Mouse (Mus musculus): ENCODE data around the gene Gm45233. TPM values are rescaled to one million over a fixed set of nuclear protein-coding genes. Genes with fewer than 3 reads are reported as not detected.

Gm45233 gene
- polyA plus RNA-seq, 1 experiment: 1.8 TPM

DNA sequence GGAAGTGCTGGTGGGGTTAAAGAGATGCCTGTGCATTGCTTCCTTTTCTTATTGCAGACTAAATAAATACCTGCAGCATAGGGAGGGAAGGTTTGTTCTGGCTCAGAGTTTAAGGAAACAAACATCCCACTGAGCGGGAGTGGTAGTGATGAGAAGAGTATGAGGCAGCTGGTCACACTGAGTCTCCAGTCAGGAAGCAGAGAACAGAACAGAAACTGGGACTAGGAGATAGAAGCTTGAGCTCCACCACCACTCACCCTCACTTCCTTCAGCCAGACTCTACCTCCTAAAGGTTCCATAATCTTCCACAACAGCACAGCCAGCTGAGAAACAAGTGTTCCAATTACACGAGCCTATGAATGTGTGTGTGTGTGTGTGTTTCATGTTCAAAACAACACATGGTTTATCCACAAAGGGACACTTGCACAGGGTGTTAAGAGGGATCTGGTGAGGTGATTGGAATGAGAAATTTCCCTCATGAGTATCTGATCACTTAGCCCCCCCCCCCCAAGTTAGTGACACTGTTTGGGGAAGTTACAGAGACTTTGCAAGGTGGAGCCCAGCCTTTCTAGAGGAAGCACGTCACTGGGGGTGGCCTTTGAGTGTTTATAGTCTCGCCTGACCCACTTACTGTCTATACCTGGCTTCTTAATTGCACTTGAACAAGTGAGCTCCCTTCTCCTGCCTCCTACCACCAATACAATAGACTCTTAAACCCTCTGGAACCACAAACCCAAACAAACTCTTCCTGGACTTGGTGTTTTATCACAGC lies 68.0 kb downstream of the Gm45233 start:
- DNase-seq: no peak
- WGBS: 62% methylated on average over 4 of the region's 4 CpGs
- TF ChIP-seq CTCF (IDR thresholded peaks at IDR 0.05; ENCODE audit: borderline replicate concordance, control insufficient read depth, extremely low read depth, insufficient read depth, low read length, poor library complexity) (no peak), POLR2A (IDR thresholded peaks at IDR 0.05; ENCODE audit: control insufficient read depth, extremely low read depth, insufficient read depth, low read length, poor library complexity) (no peak)

DNA sequence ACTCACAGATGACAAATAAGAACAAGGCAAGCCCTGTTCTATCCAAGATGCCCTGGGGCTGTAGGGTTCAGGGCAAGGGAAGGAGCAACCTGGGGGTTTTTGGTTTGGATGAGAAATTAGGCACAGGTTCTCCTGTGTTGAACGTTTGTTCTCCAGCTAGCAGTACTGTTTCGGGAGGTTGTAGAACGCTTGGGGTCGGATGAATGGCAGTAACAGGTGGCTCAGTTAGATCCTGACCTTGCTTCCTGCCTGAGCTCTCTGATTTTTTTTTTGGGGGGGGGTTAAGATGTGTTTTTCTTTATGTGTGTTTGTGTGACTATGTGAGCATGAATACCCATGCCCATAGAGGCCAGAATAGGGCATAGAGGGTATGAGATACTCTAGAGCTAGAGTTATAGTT lies 68.6 kb downstream of the Gm45233 start:
- no peak for DNase-seq
- Histone ChIP-seq H3K27me3 (ENCODE audit: control insufficient read depth, insufficient read depth, low read length) (no peaks in the 10 kb centered on the region), H3K4me1 (replicated peaks; ENCODE audit: control insufficient read depth, insufficient read depth, low read length) (no peaks in the 10 kb centered on the region), H3K27ac (ENCODE audit: control insufficient read depth, insufficient read depth, low read length) (no peak overlapping the region), H3K36me3 (ENCODE audit: control insufficient read depth, insufficient read depth, low read length) (no peaks in the 10 kb centered on the region), H3K4me3 (ENCODE audit: control insufficient read depth, insufficient read depth, low read length) (no peak overlapping the region)
- TF ChIP-seq POLR2A (IDR thresholded peaks at IDR 0.05; ENCODE audit: control insufficient read depth, extremely low read depth, insufficient read depth, low read length, poor library complexity) (no peak), CTCF (IDR thresholded peaks at IDR 0.05; ENCODE audit: borderline replicate concordance, control insufficient read depth, extremely low read depth, insufficient read depth, low read length, poor library complexity) (no peak)
- WGBS: 86% methylated on average over 4 of the region's 4 CpGs

More for the DNA sequence above, 68.0 kb downstream of the Gm45233 start:
- H3K36me3 ChIP-seq (ENCODE audit: control insufficient read depth, insufficient read depth, low read length): no peaks in the 10 kb centered on the region
- H3K4me3 ChIP-seq (ENCODE audit: control insufficient read depth, insufficient read depth, low read length): no peak overlapping the region
- no peaks in the 10 kb centered on the region for H3K27me3 ChIP-seq (ENCODE audit: control insufficient read depth, insufficient read depth, low read length)
- H3K27ac ChIP-seq (ENCODE audit: control insufficient read depth, insufficient read depth, low read length): no peak overlapping the region
- H3K4me1 ChIP-seq (replicated peaks; ENCODE audit: control insufficient read depth, insufficient read depth, low read length): no peaks in the 10 kb centered on the region

Other genes starting within 250 kb of the Gm45233 start
- 5.6 and 6.7 TPM in 2 replicates for gene Zfp715, start 130.8 kb upstream of the Gm45233 start, polyA plus RNA-seq (2012; rRNA removed)
- 1.5 and 2.0 TPM in 2 replicates for gene Siglecf, start 92.8 kb upstream of the Gm45233 start, polyA plus RNA-seq (2012; rRNA removed)
- 13.8 and 17.8 TPM in 2 replicates for gene Siglecg, start 35.9 kb upstream of the Gm45233 start, polyA plus RNA-seq (2012; rRNA removed)
- gene Lim2, start 16.5 kb upstream of the Gm45233 start, polyA plus RNA-seq (2012; rRNA removed): 0.04 TPM in 1 of 2 replicates, not detected in the other
- gene Nkg7, start 7.1 kb upstream of the Gm45233 start, polyA plus RNA-seq (2012; rRNA removed): 57.9 and 69.4 TPM in 2 replicates
- not detected in 2 replicates for gene Cldnd2, start 3.3 kb upstream of the Gm45233 start, polyA plus RNA-seq (2012; rRNA removed)
- gene Etfb, start within 50 bp of the Gm45233 start, polyA plus RNA-seq (2012; rRNA removed): 61.4 and 79.7 TPM in 2 replicates
- 2.7 and 3.8 TPM in 2 replicates for gene Vsig10l, start 19.0 kb downstream of the Gm45233 start, polyA plus RNA-seq (2012; rRNA removed)
- gene Iglon5, start 45.9 kb downstream of the Gm45233 start, polyA plus RNA-seq (2012; rRNA removed): 1.1 and 1.2 TPM in 2 replicates
- gene 4931406B18Rik, start 61.8 kb downstream of the Gm45233 start, polyA plus RNA-seq (2012; rRNA removed): 0.03 TPM in 1 of 2 replicates, not detected in the other
- gene Cd33, start 100.3 kb downstream of the Gm45233 start, polyA plus RNA-seq (2012; rRNA removed): 12.3 and 15.8 TPM in 2 replicates
- gene Zfp658, start 118.1 kb downstream of the Gm45233 start, polyA plus RNA-seq (2012; rRNA removed): 1.2 and 1.5 TPM in 2 replicates
- 2.4 and 2.7 TPM in 2 replicates for gene Zfp719, start 135.5 kb downstream of the Gm45233 start, polyA plus RNA-seq (2012; rRNA removed)
- gene Zfp819, start 163.0 kb downstream of the Gm45233 start, polyA plus RNA-seq (2012; rRNA removed): 0.07 and 0.08 TPM in 2 replicates
- gene Ceacam18, start 190.6 kb downstream of the Gm45233 start, polyA plus RNA-seq (2012; rRNA removed): 0.85 and 1.0 TPM in 2 replicates
- gene Siglece, start 216.0 kb downstream of the Gm45233 start, polyA plus RNA-seq (2012; rRNA removed): 2.5 and 2.8 TPM in 2 replicates
- 15.0 and 17.0 TPM in 2 replicates for gene Ctu1, start 227.9 kb downstream of the Gm45233 start, polyA plus RNA-seq (2012; rRNA removed)
- 1.9 and 2.0 TPM in 2 replicates for gene Klk14, start 246.3 kb downstream of the Gm45233 start, polyA plus RNA-seq (2012; rRNA removed)